8 mouse cellular contexts compared by ENCODE assay signal in genomic region chr5:136802732-136803131, GRCm38 (mm10).
DNase-seq lines count a peak whose midpoint lies in the region; ATAC-seq and TF ChIP-seq lines count a peak whose summit lies in the region.

No protein-coding gene starts in this region.

- peak; percentile 18 to 30 for DNase-seq in cerebellum, postnatal 25 days
- DNase-seq in cerebellum, adult 11-12 months, result no peak
- peak; percentile 18 for DNase-seq in ES-CJ7 (ENCODE audit: low read depth, low spot score)
- peak; percentile 91 for DNase-seq in limb, embryonic 14.5 days (ENCODE audit: low spot score)
- peak; percentile 31 for DNase-seq in retina, embryonic 14.5 days (ENCODE audit: low spot score)
- no peak for DNase-seq in layer of hippocampus, postnatal 36 days
- no peak for DNase-seq in spleen, postnatal 10 days (ENCODE audit: low spot score in 2 of 2)

- peaks cover 12% of the 10 kb centered on the region; the same call in 1 of the 2 replicates for H3K4me1 ChIP-seq in heart, embryonic 16.5 days (ENCODE audit: control insufficient read depth, insufficient read depth, low read length)
- H3K4me1 ChIP-seq in limb, embryonic 14.5 days (ENCODE audit: control insufficient read depth, insufficient read depth, low read length), result peaks cover 52% of the 10 kb centered on the region

- H3K9me3 ChIP-seq in heart, embryonic 16.5 days (replicated peaks; ENCODE audit: control insufficient read depth, low read length), result no peaks in the 10 kb centered on the region
- no peaks in the 10 kb centered on the region for H3K9me3 ChIP-seq in limb, embryonic 14.5 days (ENCODE audit: control insufficient read depth, low read length)

- ATAC-seq in heart, embryonic 16.5 days (replicated peaks; ENCODE audit: extremely low read depth, insufficient read depth, low FRiP score), result no peak; the same call in 1 of the 2 replicates
- peak; percentile 17; the same call in 1 of the 2 replicates for ATAC-seq in limb, embryonic 14.5 days (ENCODE audit: low FRiP score, low read depth)

- 0 out of 2 replicates have a peak overlapping the region, but pooled peaks have one; percentile 1 for H3K4me3 ChIP-seq in heart, embryonic 16.5 days (ENCODE audit: low read length)
- H3K4me3 ChIP-seq in limb, embryonic 14.5 days (replicated peaks; ENCODE audit: low read length), result no peak overlapping the region

- no peak overlapping the region for H3K9ac ChIP-seq in heart, embryonic 16.5 days (ENCODE audit: low read length)
- no peak overlapping the region for H3K9ac ChIP-seq in limb, embryonic 14.5 days (ENCODE audit: low read depth, low read length, severe bottlenecking)

- no peak overlapping the region for H3K27ac ChIP-seq in heart, embryonic 16.5 days (ENCODE audit: low read length)
- peak overlapping the region; percentile 65; the same call in 1 of the 2 replicates for H3K27ac ChIP-seq in limb, embryonic 14.5 days (replicated peaks; ENCODE audit: low read depth, low read length)

- WGBS in heart, embryonic 16.5 days, result 9% methylated on average over 17 of the region's 17 CpGs
- WGBS in limb, embryonic 14.5 days, result 8% methylated on average over 17 of the region's 17 CpGs

- TF ChIP-seq POLR2A in limb, embryonic 14.5 days (IDR thresholded peaks at IDR 0.05; ENCODE audit: borderline replicate concordance, extremely low read depth, insufficient read depth, insufficient read length), result no peak

- H3K4me2 ChIP-seq in heart, embryonic 16.5 days (ENCODE audit: low read depth, low read length), result peak overlapping the region; percentile 44
- peak overlapping the region; percentile 33 for H3K4me2 ChIP-seq in limb, embryonic 14.5 days (replicated peaks; ENCODE audit: low read depth, low read length, severe bottlenecking)

- H3K27me3 ChIP-seq in heart, embryonic 16.5 days (ENCODE audit: control insufficient read depth, insufficient read depth, low read length), result no peaks in the 10 kb centered on the region
- no peaks in the 10 kb centered on the region for H3K27me3 ChIP-seq in limb, embryonic 14.5 days (ENCODE audit: control insufficient read depth, insufficient read depth, low read length)

- H3K36me3 ChIP-seq in heart, embryonic 16.5 days (ENCODE audit: control insufficient read depth, insufficient read depth), result no peaks in the 10 kb centered on the region
- no peaks in the 10 kb centered on the region for H3K36me3 ChIP-seq in limb, embryonic 14.5 days (ENCODE audit: control insufficient read depth, insufficient read depth, low read length)

Comparison
In these comparisons a context has a peak if more than half of its experiments do, and no peak if none do; other contexts are left out.
1. DNase-seq: peak in cerebellum, postnatal 25 days (2 of 2), ES-CJ7 (single experiment), limb, embryonic 14.5 days (single experiment) and retina, embryonic 14.5 days (single experiment); none in cerebellum, adult 11-12 months (single experiment), layer of hippocampus, postnatal 36 days (0 of 2) and spleen, postnatal 10 days (0 of 2).